Mouse (Mus musculus): ENCODE data around the gene Slc38a3. TPM values are rescaled to one million over a fixed set of nuclear protein-coding genes. Genes with fewer than 3 reads are reported as not detected.

Slc38a3 gene
- polyA plus RNA-seq, 1 experiment, result not detected

DNA sequence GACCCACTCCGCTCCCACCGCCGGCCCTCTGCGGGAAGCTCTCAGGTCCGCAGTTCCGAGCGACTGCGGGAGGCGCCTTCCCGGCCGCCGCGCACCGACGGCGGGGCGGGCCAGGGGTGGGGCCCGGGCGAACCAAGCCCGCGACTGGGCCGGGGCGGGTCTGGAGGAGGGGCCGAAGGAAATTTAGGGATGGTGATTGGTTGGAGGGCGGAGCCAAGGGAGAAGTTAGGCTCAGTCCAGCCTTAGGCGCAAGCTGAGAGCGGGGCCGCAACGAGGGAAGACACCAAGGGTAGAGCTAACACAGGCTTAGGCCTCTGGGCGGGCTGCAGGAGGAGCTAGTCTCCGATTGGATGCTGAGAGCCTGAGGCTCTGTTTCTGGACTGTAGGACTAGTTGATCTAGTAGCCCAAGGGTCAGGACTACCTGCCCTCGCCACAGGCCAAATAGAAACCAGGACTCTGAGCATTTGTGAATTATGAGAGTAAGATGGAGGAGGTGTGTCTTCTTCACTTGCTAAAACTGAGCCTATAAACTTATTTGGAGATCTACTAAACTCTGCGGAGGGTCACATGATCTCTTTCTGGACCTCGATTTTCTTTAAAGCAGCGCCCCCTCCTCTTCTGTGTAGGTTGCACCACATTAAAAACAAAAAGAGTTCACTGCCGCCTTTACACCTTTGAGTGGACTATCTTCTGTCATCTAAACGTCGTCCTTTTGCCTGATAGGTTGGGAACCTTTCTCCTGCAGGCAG is 33.9 kb downstream of the Slc38a3 start, which contains the start of gene Gnai2:
Gene Gnai2 (minus strand): TSS at position 89 of the 750 bp plus-strand sequence.
- no peak for TF ChIP-seq GATA1 (IDR thresholded peaks at IDR 0.05; ENCODE audit: low read length)

DNA sequence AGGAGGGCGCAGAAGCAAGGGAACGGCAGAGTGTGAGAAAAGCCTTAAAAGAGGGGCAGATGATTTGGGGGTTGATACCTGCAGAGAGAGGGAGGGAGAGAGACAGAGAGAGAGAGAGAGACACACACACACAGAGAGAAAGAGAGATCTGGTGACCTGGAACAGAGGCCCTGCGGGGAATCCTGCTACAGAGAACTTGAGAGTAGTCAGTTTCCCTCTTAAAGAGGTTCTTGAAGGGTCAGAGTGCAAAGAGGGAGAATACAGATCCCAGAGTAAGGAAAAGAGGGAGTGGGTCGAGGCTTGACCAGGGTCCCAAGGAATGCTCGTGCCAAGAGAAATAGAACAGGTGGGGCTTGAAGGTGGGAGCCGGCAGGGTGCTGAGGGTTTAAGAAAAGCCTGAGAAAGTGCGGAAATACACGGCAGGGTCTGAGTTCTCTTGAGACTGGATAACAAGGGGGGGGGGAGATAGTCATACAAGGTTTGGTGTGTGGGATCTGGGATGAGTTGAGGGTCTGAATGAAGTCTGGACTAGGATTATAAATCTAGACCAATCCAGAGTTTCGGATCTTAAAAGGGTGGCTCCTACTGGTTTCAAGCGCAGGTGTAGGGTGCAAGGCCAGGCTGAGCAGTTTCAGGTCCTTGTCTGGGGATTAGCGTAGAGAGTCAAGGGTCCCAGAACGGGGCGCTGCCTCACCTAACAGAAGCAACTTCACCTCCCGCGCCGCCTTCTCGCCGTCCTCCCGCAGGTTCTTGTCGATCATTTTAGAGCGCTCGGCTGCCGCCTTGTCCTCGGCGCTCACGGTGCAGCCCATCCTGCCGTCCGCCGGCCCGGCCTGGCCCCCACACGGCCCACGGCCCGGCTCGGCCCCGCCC is 34.7 kb downstream of the Slc38a3 start:
- no peak for TF ChIP-seq GATA1 (IDR thresholded peaks at IDR 0.05; ENCODE audit: low read length)

DNA sequence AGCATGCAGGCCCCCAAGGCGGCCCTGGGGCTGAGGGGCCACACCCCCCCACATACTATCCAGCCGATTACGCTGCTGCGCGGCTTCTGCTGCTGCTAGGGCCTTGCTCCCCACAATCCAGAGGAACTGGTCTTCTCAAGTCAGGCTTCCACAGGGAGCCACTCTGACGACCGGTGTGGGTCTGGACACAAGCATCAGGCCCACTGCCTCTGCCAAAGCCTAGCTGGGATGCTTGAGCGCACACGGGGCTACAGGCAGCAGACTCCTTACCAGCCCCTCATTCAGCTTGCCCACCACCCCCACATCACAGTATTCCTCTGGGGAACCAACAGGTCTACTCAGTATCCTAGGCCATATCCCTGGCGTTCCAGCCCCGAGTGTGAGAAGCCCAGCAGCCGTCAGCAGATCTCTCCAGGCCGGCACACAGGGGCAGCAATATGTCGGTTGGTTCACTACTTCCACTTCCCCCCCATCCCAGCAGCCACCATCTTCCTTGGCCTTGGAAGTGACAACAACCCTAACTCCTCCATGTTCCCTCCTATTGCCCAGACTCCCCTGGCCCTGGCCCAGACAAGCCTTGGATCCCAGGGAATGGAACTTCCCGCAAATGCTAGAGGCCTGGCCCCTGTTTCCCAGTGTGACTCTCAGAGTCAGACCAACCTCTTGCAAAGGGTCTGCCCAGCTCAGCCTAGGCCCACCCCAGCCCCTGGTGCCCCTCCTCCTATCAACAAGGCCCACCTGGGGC is 35.5 kb downstream of the Slc38a3 start:
- TF ChIP-seq GATA1 (IDR thresholded peaks at IDR 0.05; ENCODE audit: low read length), result no peak

DNA sequence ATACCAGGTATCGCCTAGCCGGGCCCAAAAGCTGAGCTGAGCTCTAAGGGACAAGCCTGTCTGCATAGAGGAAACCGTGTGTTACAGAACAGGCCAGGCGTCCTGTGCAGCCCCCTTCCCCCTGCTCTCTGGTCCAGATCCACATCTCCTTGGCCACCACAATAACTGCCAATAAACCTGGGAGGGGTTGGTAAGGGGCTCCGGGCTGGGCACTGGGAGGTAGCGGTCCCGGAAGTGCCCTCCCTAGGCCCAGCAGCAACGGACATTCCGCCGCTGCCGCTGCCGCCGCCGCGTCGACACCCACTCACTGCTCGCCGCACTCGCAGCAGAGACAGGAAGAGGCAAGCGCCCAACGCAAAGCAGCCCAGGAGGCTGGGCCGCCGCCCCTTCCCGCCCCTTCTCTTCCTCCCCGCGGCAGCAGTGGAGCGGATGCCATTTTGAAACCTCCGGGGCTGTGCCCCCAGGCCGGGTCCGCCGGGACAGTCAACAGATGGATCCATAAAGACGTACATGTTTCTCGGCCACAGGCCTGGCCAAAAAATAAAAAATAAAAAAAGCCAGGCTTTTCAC is 36.2 kb downstream of the Slc38a3 start:
- no peak for TF ChIP-seq GATA1 (IDR thresholded peaks at IDR 0.05; ENCODE audit: low read length)

DNA sequence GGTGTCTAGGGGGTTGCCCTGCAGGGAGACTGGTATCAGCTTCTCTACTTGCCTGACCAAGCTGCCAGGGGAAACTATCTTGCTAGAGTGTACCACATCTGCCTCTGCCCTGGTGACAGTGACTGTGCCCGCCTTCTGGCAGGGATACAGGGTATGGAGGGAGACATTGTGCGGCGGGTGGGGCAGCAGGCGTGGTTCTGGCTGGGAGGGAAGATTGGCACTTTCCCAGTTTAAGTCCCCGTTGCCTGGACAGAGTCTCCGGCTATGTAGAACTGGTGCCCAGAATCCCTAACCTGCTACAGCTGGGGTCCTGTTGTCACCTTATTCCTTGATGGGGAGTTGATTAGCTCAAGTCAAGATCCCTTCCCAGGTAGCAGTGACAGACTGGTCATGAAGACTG is 36.9 kb downstream of the Slc38a3 start:
- TF ChIP-seq GATA1 (IDR thresholded peaks at IDR 0.05; ENCODE audit: low read length), result no peak

DNA sequence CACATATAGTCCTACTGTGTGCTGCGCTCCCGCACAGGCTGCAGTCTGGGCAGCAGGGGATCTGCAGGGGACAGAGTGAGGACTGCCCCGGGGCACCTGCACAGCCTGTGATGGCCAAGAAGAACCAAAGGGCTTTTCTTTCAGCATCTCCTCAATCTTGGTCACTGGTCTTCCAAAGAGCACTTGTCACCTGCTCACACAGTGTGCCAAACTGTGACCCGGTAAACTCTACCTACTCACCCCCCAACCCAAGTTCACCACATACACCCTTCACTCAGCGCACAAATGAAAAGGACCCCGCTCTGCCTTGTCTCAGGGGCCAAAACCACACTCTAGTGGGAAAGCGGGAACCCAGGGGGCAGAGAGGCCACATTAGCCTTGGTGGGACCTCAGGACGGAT is 37.5 kb downstream of the Slc38a3 start:
- TF ChIP-seq GATA1 (IDR thresholded peaks at IDR 0.05; ENCODE audit: low read length), result no peak

DNA sequence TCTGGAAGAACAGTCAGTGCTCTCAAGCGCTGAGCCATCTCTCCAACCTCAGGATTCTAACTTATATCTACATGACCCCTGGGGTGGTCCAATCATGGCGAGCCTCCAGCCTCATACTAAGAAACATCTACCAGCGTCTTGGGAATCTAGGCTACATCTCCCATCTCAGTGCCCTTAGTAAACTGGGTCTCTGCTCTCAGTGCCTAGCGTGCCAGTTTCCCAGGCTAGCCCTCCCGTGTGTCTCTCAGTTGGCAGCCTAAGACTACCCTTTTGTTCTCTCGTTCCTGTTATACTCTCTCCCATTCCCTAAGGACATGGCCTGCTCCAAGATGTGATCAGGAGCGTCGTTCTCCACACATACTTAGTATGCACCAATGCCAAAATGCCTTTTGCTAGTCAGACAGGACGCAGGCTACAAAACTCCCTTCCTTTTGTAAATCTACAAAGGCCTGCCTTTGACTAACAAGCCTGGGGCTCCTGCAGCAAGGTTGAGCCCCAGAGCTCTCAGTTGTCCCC is 38.0 kb downstream of the Slc38a3 start:
- no peak for TF ChIP-seq GATA1 (IDR thresholded peaks at IDR 0.05; ENCODE audit: low read length)

DNA sequence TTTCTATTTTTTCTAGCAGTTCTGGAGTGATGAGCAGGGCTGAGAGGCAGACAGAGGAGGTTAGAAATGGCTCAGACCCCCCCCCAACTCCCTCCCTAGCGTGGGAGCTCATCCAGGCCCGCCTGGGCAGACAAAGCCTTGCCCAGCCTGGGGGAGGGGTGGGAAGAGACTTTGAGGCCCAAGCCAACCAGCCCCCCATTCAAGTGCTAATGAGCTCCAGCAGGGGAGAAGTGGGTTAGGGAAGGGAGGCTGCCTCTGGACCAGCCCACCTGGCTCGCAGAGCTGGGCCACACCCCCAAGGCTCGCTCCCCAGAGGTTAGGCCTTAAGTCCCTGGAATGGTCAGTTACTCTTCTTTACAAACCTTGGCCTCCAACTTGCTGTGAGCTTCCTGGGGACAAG is 38.8 kb downstream of the Slc38a3 start:
- TF ChIP-seq GATA1 (IDR thresholded peaks at IDR 0.05; ENCODE audit: low read length), result no peak

DNA sequence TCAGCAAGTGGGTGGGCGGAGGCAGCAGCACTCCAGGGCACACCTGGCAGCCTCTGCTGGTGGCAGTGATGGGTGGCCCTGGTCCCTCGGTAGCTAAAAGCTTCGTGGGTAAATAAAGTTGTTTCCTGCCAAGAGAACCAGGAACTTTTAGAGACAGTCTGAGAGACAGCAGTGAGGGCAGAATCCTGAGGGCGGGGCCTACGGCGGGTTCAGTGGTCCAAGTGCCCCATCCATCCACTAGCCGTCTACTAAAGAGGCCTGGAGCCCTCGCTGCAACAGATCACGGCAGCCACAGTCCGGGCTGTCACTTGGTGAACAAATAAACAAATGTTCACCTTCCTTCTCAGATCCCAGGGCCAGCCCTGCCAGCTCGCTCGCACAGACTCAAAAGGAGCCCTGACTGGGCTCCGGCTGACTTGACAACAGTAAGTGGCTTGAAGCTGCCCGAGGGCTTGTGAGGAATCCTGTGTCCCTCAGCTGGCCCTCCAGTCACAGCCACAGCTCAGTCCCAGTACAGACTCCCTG is 39.4 kb downstream of the Slc38a3 start:
- TF ChIP-seq GATA1 (IDR thresholded peaks at IDR 0.05; ENCODE audit: low read length), result no peak

DNA sequence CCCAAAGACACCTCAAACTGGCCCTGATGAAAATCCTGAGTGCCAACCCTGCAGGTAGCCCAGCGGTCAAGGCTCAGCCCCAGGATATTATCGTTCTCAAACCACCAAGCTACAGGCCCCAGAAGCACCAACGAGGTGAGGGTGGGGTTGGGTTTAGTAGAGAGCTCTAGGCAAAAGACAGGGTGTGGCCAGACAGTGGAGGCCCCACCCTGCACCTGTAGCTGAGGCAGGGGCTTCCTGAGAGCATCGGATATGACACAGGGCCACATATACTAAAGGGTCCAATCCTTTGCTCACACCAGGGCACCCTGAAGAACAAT is 40.0 kb downstream of the Slc38a3 start:
- TF ChIP-seq GATA1 (IDR thresholded peaks at IDR 0.05; ENCODE audit: low read length), result no peak

DNA sequence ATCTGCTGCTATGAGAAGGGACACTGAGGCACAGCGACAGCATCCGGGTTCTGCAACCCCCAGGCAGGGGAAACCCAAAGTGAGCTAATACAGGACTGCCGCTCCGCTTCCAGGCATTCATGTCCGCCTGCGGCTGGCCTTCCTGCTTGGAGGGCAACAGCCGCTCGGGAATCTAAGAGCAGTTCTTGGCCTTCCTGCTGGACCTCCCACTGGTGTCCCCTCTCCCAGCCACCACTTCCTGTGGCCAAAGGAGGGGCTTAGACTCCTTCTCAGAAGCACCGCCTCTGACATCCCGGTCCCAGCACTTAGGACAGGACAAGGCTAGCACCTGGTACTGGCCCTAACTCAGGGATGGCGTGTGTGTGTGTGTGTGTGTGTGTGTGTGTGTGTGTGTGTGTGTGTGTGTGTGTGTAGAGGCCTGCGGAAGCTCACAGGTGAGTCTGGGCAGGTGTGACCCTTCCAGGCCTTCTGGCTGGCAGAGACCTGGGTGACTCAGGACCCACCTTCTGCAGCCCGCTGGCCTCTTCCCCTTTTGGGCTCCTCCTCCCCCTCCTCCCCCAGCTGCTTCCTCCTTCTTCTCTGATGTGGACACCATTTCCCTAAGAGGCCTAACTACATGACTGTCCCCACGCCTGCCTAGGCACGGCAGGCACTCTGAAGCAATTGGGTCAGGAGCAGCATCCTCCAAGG is 40.5 kb downstream of the Slc38a3 start:
- no peak for TF ChIP-seq GATA1 (IDR thresholded peaks at IDR 0.05; ENCODE audit: low read length)

DNA sequence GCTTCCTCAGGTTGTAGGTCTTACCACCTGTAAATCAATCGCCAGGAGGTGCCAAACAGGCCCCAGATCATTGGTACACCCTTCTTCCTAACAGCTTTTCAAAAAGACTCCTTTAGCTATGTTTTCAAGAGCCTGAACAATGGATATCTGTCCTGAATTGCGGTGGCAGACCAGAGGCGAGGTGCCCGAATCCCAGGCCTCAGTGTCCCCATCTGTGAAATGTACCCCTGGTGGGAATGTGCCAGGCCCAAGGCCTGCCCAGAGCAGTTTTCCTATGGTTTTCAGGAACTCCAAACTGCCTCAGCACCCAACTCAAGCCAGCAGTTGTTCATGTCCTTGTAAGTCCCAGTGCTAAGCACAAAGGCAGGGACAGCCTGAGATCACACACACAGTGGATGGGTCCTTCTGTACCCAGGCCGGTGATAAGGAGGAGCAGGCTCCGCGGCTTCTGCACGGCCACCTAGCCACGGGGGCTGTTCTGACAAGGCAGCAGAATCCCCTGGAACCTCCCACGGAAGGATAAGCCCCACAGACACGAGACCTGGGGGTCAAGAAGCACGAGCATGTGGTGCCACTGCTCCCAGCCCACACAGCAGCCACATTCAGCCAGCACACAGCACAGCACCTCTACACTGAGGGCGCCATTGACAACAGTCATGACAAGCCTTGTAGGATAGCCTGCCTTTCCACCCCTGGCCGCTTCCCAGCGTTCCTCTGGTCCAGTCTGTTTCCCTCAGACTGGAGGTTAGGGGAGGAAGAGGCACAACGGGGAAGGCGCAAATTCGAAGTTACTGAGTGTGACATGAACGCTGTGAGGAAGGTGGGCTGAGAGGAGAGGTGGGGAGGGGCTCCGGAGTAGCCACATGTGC is 41.7 kb downstream of the Slc38a3 start:
- no peak for TF ChIP-seq GATA1 (IDR thresholded peaks at IDR 0.05; ENCODE audit: low read length)

DNA sequence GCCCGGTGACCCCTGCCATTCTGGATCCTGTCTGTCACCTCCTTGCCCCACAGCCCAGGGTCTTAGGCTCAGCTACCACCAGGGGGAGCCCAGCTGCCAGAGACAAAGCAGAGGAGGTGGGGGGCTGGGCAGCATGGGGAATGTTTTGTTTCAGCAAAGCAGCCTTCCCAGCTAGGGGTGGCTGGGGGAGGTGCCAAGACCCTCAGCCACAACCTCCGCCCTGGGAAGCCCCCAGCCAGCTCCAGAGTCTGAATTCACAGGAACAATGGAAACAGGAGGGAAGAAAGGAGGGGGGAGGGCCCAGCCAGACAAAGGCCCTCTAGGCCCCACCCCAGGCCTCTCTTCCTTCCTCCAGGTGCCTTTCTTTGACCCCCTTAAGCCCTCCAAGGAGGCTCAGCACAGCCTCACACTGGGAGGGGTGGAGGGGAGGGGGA is 42.5 kb downstream of the Slc38a3 start:
- no peak for TF ChIP-seq GATA1 (IDR thresholded peaks at IDR 0.05; ENCODE audit: low read length)

All from G1E-ER4 (cell line).